In genomic region chr7:75781298-75781947, GRCm38 (mm10) we compare ENCODE assay signal across 8 mouse cellular contexts.
DNase-seq lines count a peak whose midpoint lies in the region; ATAC-seq and TF ChIP-seq lines count a peak whose summit lies in the region.

No protein-coding gene starts in this region.

- H3K4me2 ChIP-seq in lung, embryonic 16.5 days (ENCODE audit: low read depth, low read length), result peak overlapping the region; percentile 72
- peak overlapping the region; percentile 62 for H3K4me2 ChIP-seq in embryonic facial prominence, embryonic 15.5 days (replicated peaks)

- peak overlapping the region; percentile 77 for H3K9ac ChIP-seq in lung, embryonic 16.5 days (ENCODE audit: low read length)
- 0 out of 2 replicates have a peak overlapping the region, but pooled peaks have one; percentile 37 for H3K9ac ChIP-seq in embryonic facial prominence, embryonic 15.5 days

- H3K4me3 ChIP-seq in lung, embryonic 16.5 days (ENCODE audit: low read length), result peak overlapping the region; percentile 72
- peak overlapping the region; percentile 69 for H3K4me3 ChIP-seq in embryonic facial prominence, embryonic 15.5 days (replicated peaks)
- peak overlapping the region; percentile 75 for H3K4me3 ChIP-seq in limb, embryonic 10.5 days
- peak overlapping the region; percentile 56 for H3K4me3 ChIP-seq in olfactory bulb, adult 2 months (ENCODE audit: insufficient read depth, low read depth, low read length)

- H3K27me3 ChIP-seq in lung, embryonic 16.5 days (ENCODE audit: control insufficient read depth, insufficient read depth, low read depth, low read length), result no peaks in the 10 kb centered on the region
- H3K27me3 ChIP-seq in embryonic facial prominence, embryonic 15.5 days, result no peaks in the 10 kb centered on the region
- H3K27me3 ChIP-seq in limb, embryonic 10.5 days (ENCODE audit: low read depth, poor library complexity, severe bottlenecking), result no peaks in the 10 kb centered on the region

- no peak overlapping the region for H3K27ac ChIP-seq in lung, embryonic 16.5 days (ENCODE audit: low read length)
- peak overlapping the region; percentile 60; the same call in 1 of the 2 replicates for H3K27ac ChIP-seq in embryonic facial prominence, embryonic 15.5 days (replicated peaks)
- peak overlapping the region; percentile 91 for H3K27ac ChIP-seq in limb, embryonic 10.5 days
- H3K27ac ChIP-seq in olfactory bulb, adult 2 months (ENCODE audit: insufficient read depth, low read depth, low read length), result no peak overlapping the region

- no peak for TF ChIP-seq CTCF in olfactory bulb, adult 2 months (IDR thresholded peaks at IDR 0.05; ENCODE audit: insufficient read depth, low read depth, low read length)

- TF ChIP-seq POLR2A in olfactory bulb, adult 2 months (IDR thresholded peaks at IDR 0.05; ENCODE audit: insufficient read depth, low read depth, low read length), result no peak

- DNase-seq in lung, postnatal 36 days, result no peak
- DNase-seq in limb, embryonic 10.5 days (ENCODE audit: low spot score), result no peak
- DNase-seq in gastrocnemius, postnatal 14 days, result no peak
- DNase-seq in urinary bladder, postnatal 36 days (ENCODE audit: low spot score in 2 of 2), result no peak
- no peak for DNase-seq in retina, postnatal 1 day

- no peaks in the 10 kb centered on the region; the same call in 1 of the 2 replicates for H3K4me1 ChIP-seq in lung, embryonic 16.5 days (replicated peaks; ENCODE audit: control insufficient read depth, insufficient read depth, low read length)
- H3K4me1 ChIP-seq in embryonic facial prominence, embryonic 15.5 days, result peaks cover 8% of the 10 kb centered on the region; the same call in 1 of the 2 replicates
- H3K4me1 ChIP-seq in limb, embryonic 10.5 days, result peaks cover 21% of the 10 kb centered on the region
- H3K4me1 ChIP-seq in olfactory bulb, adult 2 months (ENCODE audit: control insufficient read depth, insufficient read depth, low read length), result no peaks in the 10 kb centered on the region

- H3K9me3 ChIP-seq in lung, embryonic 16.5 days (ENCODE audit: control insufficient read depth, low read length), result no peaks in the 10 kb centered on the region
- H3K9me3 ChIP-seq in embryonic facial prominence, embryonic 15.5 days (replicated peaks), result no peaks in the 10 kb centered on the region
- H3K9me3 ChIP-seq in limb, embryonic 10.5 days (replicated peaks), result no peaks in the 10 kb centered on the region

- peak; percentile 22 for ATAC-seq in lung, embryonic 16.5 days (ENCODE audit: low read depth)
- no peak for ATAC-seq in embryonic facial prominence, embryonic 15.5 days (ENCODE audit: insufficient number of reproducible peaks, low FRiP score, low TSS enrichment, low read depth)

- peaks cover 17% of the 10 kb centered on the region for H3K36me3 ChIP-seq in lung, embryonic 16.5 days (ENCODE audit: control insufficient read depth, insufficient read depth, low read length)
- H3K36me3 ChIP-seq in embryonic facial prominence, embryonic 15.5 days, result peaks cover 17% of the 10 kb centered on the region; the same call in 1 of the 2 replicates
- peaks cover 42% of the 10 kb centered on the region for H3K36me3 ChIP-seq in limb, embryonic 10.5 days

- intact Hi-C loops in gastrocnemius, postnatal 14 days (cut with DNase I; ENCODE audit: low total_unique reads), result no loop called here

- 3% methylated on average over 13 of the region's 13 CpGs for WGBS in lung, embryonic 16.5 days
- WGBS in embryonic facial prominence, embryonic 15.5 days, result 2% methylated on average over 13 of the region's 13 CpGs
- 6% methylated on average over 13 of the region's 13 CpGs for WGBS in limb, embryonic 10.5 days
- WGBS in olfactory bulb, adult 2 months, result 15% methylated on average over 13 of the region's 13 CpGs

Comparison
In these comparisons a context has a peak if more than half of its experiments do, and no peak if none do; other contexts are left out.
1. H3K27ac ChIP-seq: peak in embryonic facial prominence, embryonic 15.5 days (single experiment) and limb, embryonic 10.5 days (single experiment); none in lung, embryonic 16.5 days (single experiment) and olfactory bulb, adult 2 months (single experiment).
2. Peak in every context shown above with its lines, with median percentiles within 50 percentile points of each other: H3K4me3 ChIP-seq.